Mouse (Mus musculus): ENCODE measurements around the gene Olfr311. TPM values are rescaled to one million over a fixed set of nuclear protein-coding genes. Genes with fewer than 3 reads are reported as not detected.
"Not testable (repeated sequence)": the region's sequence is repeated elsewhere in the genome, so short reads cannot be mapped to it uniquely, and the experiment has no call there.

Gene Olfr311
- not detected for total RNA-seq (2022)

- not testable (repeated sequence) for DNase-seq (ENCODE audit: low spot score in 2 of 2)
Measured at GRCm38 (mm10) chr11:58838951-58839350, at the start of gene Olfr311. Olfr311 (plus strand) TSS chr11:58839251.

DNA sequence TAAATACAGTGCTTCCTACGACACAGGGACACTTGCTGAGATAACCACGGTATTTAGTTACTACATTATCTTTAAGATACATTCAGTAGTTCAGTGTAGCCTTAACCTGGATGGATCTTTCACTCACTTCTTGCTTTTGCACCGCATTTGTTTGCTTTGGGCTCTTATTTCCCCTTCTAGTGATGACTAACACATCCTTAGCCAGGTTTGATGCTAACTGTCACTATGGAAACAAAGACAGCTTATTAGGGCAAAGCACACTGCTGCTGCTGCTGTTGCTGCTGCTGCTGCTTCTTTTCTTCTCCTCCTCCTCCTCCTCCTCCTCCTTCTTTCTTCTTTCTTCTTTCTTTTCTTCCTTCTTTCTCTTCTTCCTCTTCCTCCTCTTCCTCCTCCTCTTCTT lies 49.5 kb upstream of the Olfr311 start:
- no peak for DNase-seq (ENCODE audit: low spot score in 2 of 2)

- DNase-seq (ENCODE audit: low spot score in 2 of 2), result no peak
Measured at GRCm38 (mm10) chr11:58790053-58790452, 49.0 kb upstream of the Olfr311 start.

- DNase-seq (ENCODE audit: low spot score in 2 of 2), result no peak
Measured at GRCm38 (mm10) chr11:58790646-58791045, 48.4 kb upstream of the Olfr311 start.

- no peak for DNase-seq (ENCODE audit: low spot score in 2 of 2)
Measured at GRCm38 (mm10) chr11:58795856-58796255, 43.2 kb upstream of the Olfr311 start.

DNA sequence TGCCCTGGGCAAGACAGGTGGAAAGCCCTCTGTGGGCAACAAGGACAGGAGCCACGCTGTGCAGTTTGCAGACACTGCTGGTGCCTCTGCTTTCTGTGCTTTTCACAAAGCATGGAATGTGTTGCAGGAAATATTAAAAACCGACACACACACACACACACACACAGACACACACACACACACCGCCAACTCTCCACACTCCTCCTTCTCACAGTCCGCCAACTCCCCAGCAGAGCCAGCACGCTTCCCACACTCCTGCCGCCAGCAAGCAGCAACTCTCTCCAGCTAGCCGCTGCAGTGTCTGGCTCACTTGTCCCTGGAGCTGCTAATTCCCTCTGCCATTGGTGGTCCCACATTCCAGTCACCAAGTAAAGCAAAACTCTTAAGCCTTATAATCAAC lies 42.2 kb upstream of the Olfr311 start:
- DNase-seq (ENCODE audit: low spot score in 2 of 2), result peak; percentile 36 to 76

DNA sequence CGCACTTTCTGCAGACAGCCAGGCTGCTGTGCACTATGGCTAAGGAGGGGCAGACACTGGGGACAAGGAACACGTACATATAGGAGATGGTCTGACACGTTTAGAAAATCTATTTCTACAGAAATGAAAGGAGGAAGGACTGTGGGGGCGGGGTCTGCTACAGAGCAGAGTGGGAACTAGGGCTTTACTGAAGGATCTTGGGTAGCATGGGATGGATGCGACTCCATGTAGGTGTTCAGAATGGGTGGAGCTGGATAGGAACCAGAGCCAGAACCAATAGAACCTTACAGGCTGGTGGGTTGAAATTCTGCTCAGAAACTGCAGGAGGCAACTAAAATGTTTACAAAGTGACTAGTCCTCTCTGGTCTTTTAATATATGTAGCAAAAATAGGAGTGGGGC lies 39.3 kb upstream of the Olfr311 start:
- peak in 1 of 2 experiments; percentile 43 for DNase-seq (ENCODE audit: low spot score in 2 of 2)

DNA sequence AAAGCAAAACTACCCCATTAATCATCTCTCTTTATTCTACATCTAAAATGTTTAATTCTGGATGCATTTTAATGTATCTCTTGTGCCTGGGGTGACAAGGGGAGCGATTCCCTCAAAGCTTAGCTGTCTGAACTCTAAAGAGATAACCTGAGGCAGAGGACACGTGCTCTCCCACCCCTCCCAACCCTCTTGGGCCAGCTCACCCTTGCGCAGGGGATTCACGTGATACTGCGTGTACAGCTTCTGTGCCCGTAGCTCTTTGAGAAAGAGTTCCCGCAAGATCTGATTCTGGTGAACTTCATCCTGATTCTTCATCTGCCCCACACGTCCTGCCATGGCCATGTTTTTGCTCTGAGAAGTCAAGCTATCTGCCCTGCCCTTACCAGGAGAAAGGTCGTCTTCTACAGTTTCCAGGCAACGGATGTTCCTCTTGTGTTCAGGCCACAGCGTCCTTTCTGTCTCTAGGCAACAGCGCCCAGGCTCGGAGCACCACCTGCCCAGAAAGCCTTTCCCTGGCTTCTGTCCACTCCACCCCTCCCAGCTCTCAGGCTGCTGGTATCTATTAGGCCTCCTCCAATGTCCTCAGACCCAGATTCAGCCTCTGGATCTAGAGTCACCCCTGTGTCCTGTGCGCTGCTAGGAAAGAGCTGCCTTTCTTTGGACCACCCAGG lies 37.4 kb upstream of the Olfr311 start, which contains the start of gene Fam183b:
Fam183b (minus strand) TSS at position 403 of the 671 bp plus-strand sequence.
- peak in 1 of 2 experiments; percentile 15 for DNase-seq (ENCODE audit: low spot score in 2 of 2)

GRCm38 (mm10) chr11:58803871-58804270 lies 35.2 kb upstream of the Olfr311 start:
- DNase-seq (ENCODE audit: low spot score in 2 of 2), result no peak

GRCm38 (mm10) chr11:58804393-58804792 lies 34.7 kb upstream of the Olfr311 start:
- DNase-seq (ENCODE audit: low spot score in 2 of 2), result no peak

- DNase-seq (ENCODE audit: low spot score in 2 of 2), result no peak
Measured at GRCm38 (mm10) chr11:58812001-58812400, 27.1 kb upstream of the Olfr311 start.

GRCm38 (mm10) chr11:58814700-58815099 lies 24.4 kb upstream of the Olfr311 start, which contains the start of gene Olfr313:
Olfr313 (plus strand) TSS chr11:58815000.
- DNase-seq (ENCODE audit: low spot score in 2 of 2), result not testable (repeated sequence)

GRCm38 (mm10) chr11:58815676-58816075 lies 23.4 kb upstream of the Olfr311 start:
- DNase-seq (ENCODE audit: low spot score in 2 of 2), result no peak

GRCm38 (mm10) chr11:58828937-58829336 lies 10.1 kb upstream of the Olfr311 start, which contains the start of gene Olfr312:
Olfr312 (plus strand) TSS chr11:58829237.
- DNase-seq (ENCODE audit: low spot score in 2 of 2), result not testable (repeated sequence)

GRCm38 (mm10) chr11:58829764-58830163 lies 9.3 kb upstream of the Olfr311 start:
- DNase-seq (ENCODE audit: low spot score in 2 of 2), result no peak

GRCm38 (mm10) chr11:58832541-58832940 lies 6.5 kb upstream of the Olfr311 start:
- DNase-seq (ENCODE audit: low spot score in 2 of 2), result not testable (repeated sequence)

DNA sequence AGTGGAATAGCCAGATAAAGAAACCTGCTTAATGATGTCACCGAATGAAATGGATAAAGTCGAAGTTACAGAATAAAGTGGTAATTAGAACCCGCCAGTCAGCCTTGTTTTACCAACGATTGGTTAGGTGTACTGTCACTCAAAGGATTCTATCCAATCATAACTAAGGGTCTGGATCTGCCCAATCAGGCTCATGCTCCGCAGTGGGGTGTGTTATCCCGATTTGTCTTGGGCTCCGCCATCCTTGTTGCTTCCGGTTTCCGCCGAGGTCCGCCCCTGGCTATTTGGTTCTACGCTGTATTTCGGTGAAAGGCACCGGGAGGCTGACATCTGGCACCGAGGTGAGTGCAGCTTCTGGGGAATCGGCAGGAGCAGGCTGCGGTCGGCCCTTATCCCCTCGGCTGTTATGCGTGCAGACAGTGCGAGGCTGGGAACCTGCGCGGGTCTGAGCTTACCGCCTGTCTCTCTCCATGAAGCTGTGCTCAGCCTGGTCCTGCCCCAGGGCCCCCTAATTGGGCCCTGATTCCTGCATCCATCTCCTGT lies 7.9 kb downstream of the Olfr311 start, which contains the start of gene Gm12258:
Gm12258 (plus strand) TSS at position 240 of the 543 bp plus-strand sequence.
- peak; percentile 55 to 90 for DNase-seq (ENCODE audit: low spot score in 2 of 2)

DNA sequence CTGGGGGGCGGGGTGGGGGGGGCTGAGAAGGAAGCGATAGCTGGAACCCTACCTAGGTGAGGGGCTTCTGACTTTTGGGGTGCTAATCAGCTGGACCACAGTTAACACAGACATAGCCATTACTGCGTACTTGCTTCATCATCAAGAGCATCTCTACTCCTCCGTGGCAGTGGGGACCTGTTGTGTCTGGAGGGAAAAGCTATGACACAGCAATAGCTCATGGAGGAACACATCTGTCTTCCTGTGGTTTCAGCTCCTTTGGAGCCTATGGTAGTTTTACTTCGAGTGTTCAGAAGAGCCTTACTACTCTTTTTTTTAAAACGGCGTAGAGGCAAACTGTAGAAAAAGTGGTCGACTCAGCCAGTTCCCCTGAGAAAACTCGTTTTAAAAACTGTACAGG lies 8.6 kb downstream of the Olfr311 start:
- no peak for DNase-seq (ENCODE audit: low spot score in 2 of 2)

- no peak for DNase-seq (ENCODE audit: low spot score in 2 of 2)
Measured at GRCm38 (mm10) chr11:58849731-58850130, 10.7 kb downstream of the Olfr311 start.

DNA sequence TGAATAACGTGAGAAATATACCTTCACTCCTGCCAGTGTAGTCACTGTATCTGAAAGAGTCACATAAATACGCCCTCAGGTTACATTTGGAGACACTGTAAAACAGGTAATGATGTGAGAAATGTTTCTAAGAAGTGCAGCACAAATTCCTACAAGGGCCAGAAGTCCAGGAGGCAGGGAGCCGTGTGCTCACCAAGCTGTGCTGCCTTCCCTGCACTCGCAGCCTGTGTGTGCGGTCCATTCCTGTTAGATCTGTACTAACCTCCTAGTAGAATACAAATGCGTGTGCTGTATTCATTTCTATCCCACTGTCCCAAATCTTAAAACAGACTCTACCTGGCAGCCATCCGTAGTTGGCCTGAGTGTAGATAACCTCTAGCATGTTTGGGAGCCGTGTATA lies 21.7 kb downstream of the Olfr311 start:
- no peak for DNase-seq (ENCODE audit: low spot score in 2 of 2)

- peak; percentile 63 to 73 for DNase-seq (ENCODE audit: low spot score in 2 of 2)
Measured at GRCm38 (mm10) chr11:58867039-58867953, 28.2 kb downstream of the Olfr311 start, which contains the start of gene 2810021J22Rik. 2810021J22Rik (plus strand) TSS chr11:58867216.

DNA sequence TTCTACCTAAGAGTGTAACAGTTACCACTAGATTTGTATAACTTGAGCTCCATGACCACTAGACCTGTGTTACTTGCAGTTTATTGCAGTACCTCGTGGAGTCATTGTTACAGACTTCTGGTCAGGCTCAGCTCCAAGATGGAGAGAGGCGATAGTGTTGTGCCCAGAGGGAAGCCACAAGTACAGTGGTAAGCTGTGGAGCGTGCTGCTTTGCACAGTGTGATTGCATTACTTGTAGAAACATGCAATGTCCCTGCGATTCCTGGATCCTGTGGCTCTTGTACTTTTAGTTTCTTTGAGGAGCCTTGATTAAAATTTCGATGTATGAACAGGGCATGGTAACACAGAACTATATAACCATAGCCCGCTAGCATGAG lies 28.9 kb downstream of the Olfr311 start:
- no peak for DNase-seq (ENCODE audit: low spot score in 2 of 2)
